Mouse (Mus musculus) liver, adult 2 months (tissue): ENCODE measurements around the gene Pde4d. TPM values are rescaled to one million over a fixed set of nuclear protein-coding genes. Genes with fewer than 3 reads are reported as not detected.

ENCODE experiments used
- DNase-seq: peaks from one replicate; pipeline ENCODE4 v3.0.0-alpha.2; 2011; ENCODE audit warnings: low read depth, low spot score; ENCODE audit errors: extremely low read depth
- H3K27ac ChIP-seq: fragments of 200-500 bp; replicated peaks from 2 replicates; pipeline ENCODE4 v1.5.1; 2012; ENCODE audit warnings: low read depth, mild to moderate bottlenecking, control low read depth, inconsistent platforms, low read length; ENCODE audit not compliant: insufficient read depth
- H3K27me3 ChIP-seq: fragments of 200-500 bp; 2 replicates; pipeline ENCODE4 v1.6.1; 2012; ENCODE audit warnings: mild to moderate bottlenecking, moderate library complexity, low read length, inconsistent platforms; ENCODE audit not compliant: control insufficient read depth, insufficient read depth
- H3K36me3 ChIP-seq: fragments of 200-500 bp; 2 replicates; pipeline ENCODE4 v1.6.1; 2012; ENCODE audit warnings: low read length, inconsistent platforms; ENCODE audit not compliant: control insufficient read depth, insufficient read depth
- H3K4me1 ChIP-seq: fragments of 200-500 bp; 2 replicates; pipeline ENCODE4 v1.6.1; 2011; ENCODE audit warnings: low read length; ENCODE audit not compliant: control insufficient read depth, insufficient read depth
- H3K4me3 ChIP-seq: fragments of 200-500 bp; 2 replicates; pipeline ENCODE4 v1.5.1; 2011; ENCODE audit warnings: low read depth, mild to moderate bottlenecking, control low read depth, low read length, moderate library complexity; ENCODE audit not compliant: insufficient read depth
- H3K79me2 ChIP-seq: fragments of 200-500 bp; 2 replicates; pipeline ENCODE4 v1.6.1; 2012; ENCODE audit warnings: inconsistent platforms, mild to moderate bottlenecking, low read length, moderate library complexity; ENCODE audit not compliant: control insufficient read depth, insufficient read depth
- H3K9ac ChIP-seq: fragments of 200-500 bp; 2 replicates; pipeline ENCODE4 v1.6.1; 2012; ENCODE audit warnings: low read depth, mild to moderate bottlenecking, control low read depth, inconsistent platforms, low read length
- CTCF ChIP-seq: fragments of 200-500 bp; IDR thresholded peaks from 2 replicates; pipeline ENCODE4 v1.5.1; 2011; ENCODE audit warnings: low read depth, low read length, control low read depth
- POLR2A ChIP-seq: fragments of 200-500 bp; IDR thresholded peaks from 2 replicates; pipeline ENCODE4 v1.6.1; 2011; ENCODE audit warnings: low read length, control low read depth; ENCODE audit not compliant: insufficient read depth; ENCODE audit errors: extremely low read depth
- WGBS: fragments of 180-500 bp; shearing (Covaris S2); methylation state at CpG from one replicate; pipeline ENCODE4 v1.1.7; 2018; 5-methylcytosine and 5-hydroxymethylcytosine counted together
- polyA plus RNA-seq: library from polyadenylated mRNA; depleted of rRNA; stranded (reverse); fragments of >200 nt; gene quantifications from 2 replicates; pipeline ENCODE4 v1.2.3, GENCODE M21; 2012; rRNA removed
- total RNA-seq: library from RNA; depleted of rRNA; stranded (reverse); fragments of >200 nt; gene quantifications from 2 replicates; pipeline ENCODE4 v1.2.3, GENCODE M21; 2014; rRNA removed

The Pde4d gene
- total and polyA plus RNA-seq, 2 experiments, result 2.3 to 13.6 TPM

DNA sequence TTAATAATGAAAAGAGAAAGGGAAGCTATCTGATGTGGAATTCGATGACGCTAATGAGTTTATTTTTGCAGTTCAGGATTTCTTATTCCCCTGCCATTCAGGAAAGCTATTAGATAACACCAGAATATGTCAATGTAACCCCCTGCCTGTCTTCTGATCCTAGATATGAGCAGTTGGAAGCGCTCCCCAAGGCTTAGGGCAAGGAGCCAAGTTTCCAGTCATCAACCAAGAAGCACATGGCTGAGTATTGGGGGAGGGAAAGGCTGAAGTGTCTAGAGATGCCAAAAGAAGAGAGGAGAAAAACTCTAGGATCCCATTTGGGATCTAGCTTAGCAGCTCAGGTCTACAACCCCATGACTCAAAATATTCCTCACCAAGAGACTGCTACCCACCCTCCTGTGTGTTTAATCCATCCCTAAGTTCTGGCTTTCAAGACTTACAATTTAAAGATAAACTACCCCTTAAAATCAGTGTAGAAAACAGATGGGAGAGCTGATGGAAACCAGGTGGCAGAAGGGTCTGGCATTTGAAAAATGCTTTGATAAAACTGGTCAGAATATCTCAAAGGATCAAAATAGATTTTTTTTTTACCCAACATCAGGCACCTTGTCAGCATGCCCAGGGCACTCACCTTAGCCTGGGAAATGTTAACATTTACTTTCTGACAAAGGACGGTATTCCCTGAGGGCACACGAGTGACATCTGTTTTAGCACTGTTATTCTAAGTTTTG, 1543.2 kb downstream of the Pde4d start:
- H3K4me3 ChIP-seq, result no peak overlapping the region
- H3K79me2 ChIP-seq, result no peaks in the 10 kb centered on the region
- TF ChIP-seq POLR2A (no peak), CTCF (no peak)
- no peaks in the 10 kb centered on the region for H3K4me1 ChIP-seq
- H3K27ac ChIP-seq, result no peak overlapping the region
- no peaks in the 10 kb centered on the region for H3K27me3 ChIP-seq
- peak; percentile 23 for DNase-seq
- H3K9ac ChIP-seq, result no peak overlapping the region
- 44% methylated on average over 5 of the region's 5 CpGs for WGBS
- H3K36me3 ChIP-seq, result no peaks in the 10 kb centered on the region

DNA sequence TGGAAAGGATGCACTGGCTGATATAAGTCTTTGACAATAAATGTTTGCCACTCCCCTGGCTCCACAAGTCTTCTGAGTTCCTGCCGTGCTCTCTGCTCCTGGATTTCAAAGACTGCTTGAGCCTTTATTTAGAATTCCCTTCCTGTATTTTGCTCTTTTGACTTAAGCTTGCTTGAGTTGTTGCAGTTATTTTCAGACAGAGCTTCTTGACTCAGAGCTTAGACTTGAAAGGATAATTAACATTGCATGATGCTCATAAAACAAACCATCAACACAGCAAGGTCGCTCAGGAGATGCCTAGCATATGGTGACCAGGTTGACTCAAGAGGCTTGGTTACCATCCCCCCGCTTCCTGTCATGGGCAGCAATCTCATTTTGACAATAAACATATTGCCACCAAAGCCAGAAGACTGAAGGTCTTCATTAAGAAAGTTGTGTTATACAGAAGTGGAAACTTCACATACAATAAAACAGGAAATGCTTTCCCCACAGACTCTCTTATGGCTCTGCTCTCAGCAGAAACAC, 1544.6 kb downstream of the Pde4d start:
- Histone ChIP-seq H3K27me3 (no peaks in the 10 kb centered on the region), H3K9ac (no peak overlapping the region), H3K36me3 (no peaks in the 10 kb centered on the region), H3K4me3 (no peak overlapping the region), H3K4me1 (no peaks in the 10 kb centered on the region), H3K27ac (no peak overlapping the region), H3K79me2 (no peaks in the 10 kb centered on the region)
- no peak for DNase-seq
- TF ChIP-seq CTCF, result no peak
- no peak for TF ChIP-seq POLR2A
- 84% methylated on average over 3 of the region's 3 CpGs for WGBS

DNA sequence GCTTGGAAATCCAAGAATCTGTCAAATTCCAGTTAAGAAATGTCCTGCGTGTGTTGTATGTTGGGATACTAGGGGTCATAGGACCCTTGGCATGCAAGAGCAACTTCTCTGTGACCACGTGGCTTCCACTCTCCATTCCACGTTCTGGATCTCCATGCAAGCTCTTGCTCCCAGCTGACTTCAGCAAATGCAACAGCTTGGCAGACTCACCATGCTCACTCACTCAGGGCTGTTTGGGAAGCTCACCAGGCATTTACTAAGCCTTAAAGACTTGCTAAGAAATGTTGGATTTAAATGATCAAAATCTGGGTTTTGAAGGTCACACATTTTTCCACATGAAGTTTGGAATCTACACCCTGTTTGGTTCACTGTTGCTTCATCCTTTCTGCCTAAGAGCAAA, 1552.3 kb downstream of the Pde4d start:
- no peaks in the 10 kb centered on the region for H3K79me2 ChIP-seq
- H3K27me3 ChIP-seq, result no peaks in the 10 kb centered on the region
- H3K9ac ChIP-seq, result no peak overlapping the region
- H3K36me3 ChIP-seq, result no peaks in the 10 kb centered on the region
- DNase-seq, result no peak
- H3K4me3 ChIP-seq, result no peak overlapping the region
- H3K4me1 ChIP-seq, result no peaks in the 10 kb centered on the region
- TF ChIP-seq POLR2A (no peak), CTCF (no peak)
- no peak overlapping the region for H3K27ac ChIP-seq
- 79% methylated on average over 3 of the region's 3 CpGs for WGBS

Other genes starting within 250 kb of the Pde4d start
- 0.09 and 0.34 TPM in 2 replicates for gene Elovl7, start 235.5 kb upstream of the Pde4d start, total RNA-seq
- gene Elovl7, start 235.5 kb upstream of the Pde4d start, polyA plus RNA-seq, result 0.05 and 0.07 TPM in 2 replicates
- gene Depdc1b, start 133.6 kb upstream of the Pde4d start, total RNA-seq, result 0.28 and 0.40 TPM in 2 replicates
- 0.14 TPM in 1 of 2 replicates, not detected in the other for gene Depdc1b, start 133.6 kb upstream of the Pde4d start, polyA plus RNA-seq